Mouse (Mus musculus) cerebellum, adult 2 months (tissue): ENCODE data around the gene Lurap1.

Experiments used
- CTCF ChIP-seq: fragments of 200-500 bp; IDR thresholded peaks from 2 replicates; pipeline ENCODE4 v1.5.1; 2011; ENCODE audit warnings: low read depth, mild to moderate bottlenecking, control low read depth, low read length, moderate library complexity, borderline replicate concordance; ENCODE audit not compliant: insufficient read depth
- POLR2A ChIP-seq: fragments of 200-500 bp; IDR thresholded peaks from 2 replicates; pipeline ENCODE4 v1.6.1; 2011; ENCODE audit warnings: low read length, control low read depth, borderline replicate concordance; ENCODE audit not compliant: insufficient read depth

DNA sequence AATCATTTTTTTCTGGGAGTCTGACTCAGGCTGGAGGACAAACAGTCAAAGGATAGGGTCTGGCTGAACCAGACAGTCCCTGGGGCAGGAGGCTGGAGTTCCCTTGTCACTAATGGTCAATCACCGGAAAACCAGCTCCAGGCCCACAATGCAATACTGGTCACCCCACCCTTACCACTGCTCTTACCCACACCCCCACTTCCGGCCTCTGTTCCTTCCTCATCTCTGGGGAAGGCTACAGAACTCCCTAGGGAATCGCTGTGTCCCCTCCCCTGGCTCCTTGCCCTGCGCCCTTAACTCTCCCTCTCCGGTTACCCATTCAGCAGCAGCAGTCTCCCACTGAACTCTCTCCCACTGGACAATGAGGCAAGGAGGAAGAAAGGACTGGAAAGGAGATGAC is 26.0 kb upstream of the Lurap1 start:
- TF ChIP-seq POLR2A (no peak), CTCF (no peak)
